Mouse (Mus musculus) right cerebral cortex, postnatal 36 days (tissue): ENCODE data around the gene Eif2d.

ENCODE experiments used
- DNase-seq, 2 experiments: peaks; one replicate each; pipeline ENCODE4 v3.0.0; 2022; ENCODE audit warnings: low spot score in 2 of 2, mixed read lengths in 1 of 2

The Eif2d gene

GRCm38 (mm10) chr1:131213361-131213760 lies 60.4 kb downstream of the Eif2d start:
- DNase-seq: no peak

- no peak for DNase-seq
Measured at GRCm38 (mm10) chr1:131218933-131219332, 66.0 kb downstream of the Eif2d start.

DNA sequence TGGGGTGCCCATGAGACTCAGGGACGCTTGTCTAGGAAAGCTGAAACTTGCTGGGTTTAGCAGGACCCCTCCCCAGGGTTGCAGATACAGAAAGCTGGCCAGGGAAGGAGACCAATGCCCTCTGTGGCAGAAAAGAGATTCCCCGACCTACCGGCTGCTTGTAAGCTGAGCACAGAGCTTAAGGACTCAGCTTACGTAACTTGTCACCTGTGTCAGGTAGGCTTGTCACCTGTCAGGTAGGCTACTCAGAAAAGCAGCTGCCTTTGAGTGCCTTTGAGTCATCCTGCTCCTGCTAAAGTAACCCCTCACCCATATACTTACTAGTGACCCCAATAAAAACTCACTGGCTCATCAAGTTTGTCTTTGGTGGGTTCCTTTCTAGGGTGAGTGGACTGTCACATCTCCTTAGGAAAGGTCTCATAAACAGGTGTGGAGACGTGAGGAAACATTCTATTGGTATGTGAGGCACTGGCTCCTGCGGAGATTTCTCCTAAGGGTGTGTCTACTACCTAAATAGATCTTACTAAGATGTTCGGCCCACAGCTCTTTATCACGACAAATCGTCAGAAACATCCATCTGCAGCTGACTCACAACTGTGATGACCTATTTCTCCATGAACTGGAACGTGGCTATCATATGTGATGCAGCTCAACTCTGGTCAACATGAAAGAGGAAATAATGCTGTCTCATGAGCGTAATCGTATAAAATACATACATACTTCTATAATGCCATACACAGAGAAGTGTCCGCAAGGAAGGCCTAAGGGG lies 69.0 kb downstream of the Eif2d start:
- DNase-seq: no peak

DNA sequence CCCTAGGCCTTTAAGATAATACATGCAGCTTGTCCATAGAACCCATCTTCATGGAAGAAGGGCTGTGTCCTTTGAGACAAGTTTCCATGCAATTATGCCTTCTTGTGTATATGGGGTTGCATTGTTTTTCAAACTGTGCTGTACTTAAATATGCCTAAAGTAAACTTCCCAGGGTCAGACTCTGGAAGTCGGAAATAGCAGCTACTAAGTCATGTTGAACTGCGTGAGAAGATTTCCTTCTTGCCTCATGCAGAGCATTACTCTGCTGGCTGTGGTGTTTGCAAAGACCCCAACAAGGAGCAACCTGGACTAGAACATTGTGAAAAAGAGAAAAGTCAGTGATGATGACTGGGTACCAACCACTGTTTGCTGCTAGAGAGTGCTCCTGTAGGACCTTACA lies 70.4 kb downstream of the Eif2d start:
- no peak for DNase-seq

DNA sequence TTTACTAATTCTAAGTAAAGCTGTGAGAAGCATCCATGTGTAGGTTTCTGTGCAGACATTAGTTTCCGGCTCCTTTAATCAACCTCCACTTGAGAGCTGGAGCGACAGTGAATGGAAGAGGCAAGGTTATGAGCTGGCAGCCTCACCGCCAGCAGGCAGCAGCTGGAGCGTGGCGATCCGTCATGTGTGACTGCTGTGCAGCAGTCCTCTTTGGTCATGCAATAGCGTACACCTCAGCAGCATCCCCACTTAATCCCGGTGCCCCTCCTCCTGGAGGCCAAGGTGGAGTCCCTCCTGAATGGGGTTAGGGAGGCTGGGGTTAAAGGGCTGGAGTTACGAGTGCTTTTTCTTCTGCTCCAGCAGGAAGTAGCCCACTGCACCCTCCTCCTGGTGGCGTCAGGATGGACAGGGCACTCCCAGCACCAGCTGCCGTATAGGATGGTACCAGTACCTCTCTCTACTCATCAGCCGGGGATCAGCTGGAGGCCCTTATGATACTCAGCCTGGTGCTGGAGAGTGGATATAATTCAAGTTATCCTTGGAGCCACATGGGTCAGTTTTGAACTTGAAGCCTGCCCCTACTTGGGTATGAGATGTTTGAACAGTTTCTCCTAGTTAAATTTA lies 72.0 kb downstream of the Eif2d start:
- DNase-seq: no peak

GRCm38 (mm10) chr1:131228225-131228624 lies 75.2 kb downstream of the Eif2d start:
- no peak for DNase-seq

DNA sequence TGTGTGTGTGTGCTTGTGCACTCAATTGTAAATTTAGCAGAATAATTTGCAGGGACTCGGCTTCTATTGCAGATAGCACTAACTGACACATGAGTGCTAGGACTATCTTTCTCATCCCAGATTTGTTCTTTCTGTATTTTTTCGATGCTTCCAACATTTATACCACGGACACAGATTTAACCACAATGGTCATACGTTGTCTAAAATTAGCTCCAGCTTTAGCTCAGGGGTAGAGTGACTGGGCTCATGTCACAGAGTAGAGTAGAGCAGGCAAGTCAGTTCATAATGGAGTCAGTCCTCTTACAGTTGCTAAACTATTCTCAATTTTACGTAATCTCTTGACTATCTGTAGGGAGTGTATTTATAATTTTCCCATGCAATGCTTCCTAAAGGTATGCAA lies 75.7 kb downstream of the Eif2d start:
- DNase-seq: no peak

GRCm38 (mm10) chr1:131233527-131233926 lies 80.5 kb downstream of the Eif2d start:
- DNase-seq: no peak

GRCm38 (mm10) chr1:131236077-131236476 lies 83.1 kb downstream of the Eif2d start:
- DNase-seq: no peak
